Mouse (Mus musculus): Measurements from ENCODE around the gene Camk1d. TPM values are rescaled to one million over a fixed set of nuclear protein-coding genes. Genes with fewer than 3 reads are reported as not detected.

Gene Camk1d
- polyA plus RNA-seq, 1 experiment = 13.2 TPM

GRCm38 (mm10) chr2:5661946-5662345 is 52.4 kb downstream of the Camk1d start:
- H3K36me3 ChIP-seq (ENCODE audit: control insufficient read depth, insufficient read depth, low read length) = no peaks in the 10 kb centered on the region
- H3K4me3 ChIP-seq (ENCODE audit: control insufficient read depth, insufficient read depth, low read length) = no peak overlapping the region
- no peak overlapping the region for H3K27ac ChIP-seq (ENCODE audit: control insufficient read depth, insufficient read depth, low read length)
- no peak for DNase-seq
- TF ChIP-seq POLR2A (IDR thresholded peaks at IDR 0.05; ENCODE audit: control insufficient read depth, extremely low read depth, insufficient read depth, low read length, poor library complexity) (no peak), CTCF (IDR thresholded peaks at IDR 0.05; ENCODE audit: borderline replicate concordance, control insufficient read depth, extremely low read depth, insufficient read depth, low read length, poor library complexity) (no peak)
- WGBS = 92% methylated on average over 5 of the region's 5 CpGs
- H3K4me1 ChIP-seq (replicated peaks; ENCODE audit: control insufficient read depth, insufficient read depth, low read length) = peaks cover 10% of the 10 kb centered on the region
- no peaks in the 10 kb centered on the region for H3K27me3 ChIP-seq (ENCODE audit: control insufficient read depth, insufficient read depth, low read length)

GRCm38 (mm10) chr2:5658000-5658399 is 56.3 kb downstream of the Camk1d start:
- no peak for DNase-seq
- 88% methylated on average over 3 of the region's 3 CpGs for WGBS
- Histone ChIP-seq H3K4me3 (ENCODE audit: control insufficient read depth, insufficient read depth, low read length) (no peak overlapping the region), H3K4me1 (replicated peaks; ENCODE audit: control insufficient read depth, insufficient read depth, low read length) (peaks cover 17% of the 10 kb centered on the region), H3K27me3 (ENCODE audit: control insufficient read depth, insufficient read depth, low read length) (no peaks in the 10 kb centered on the region), H3K36me3 (ENCODE audit: control insufficient read depth, insufficient read depth, low read length) (no peaks in the 10 kb centered on the region), H3K27ac (ENCODE audit: control insufficient read depth, insufficient read depth, low read length) (no peak overlapping the region)
- TF ChIP-seq CTCF (IDR thresholded peaks at IDR 0.05; ENCODE audit: borderline replicate concordance, control insufficient read depth, extremely low read depth, insufficient read depth, low read length, poor library complexity) (no peak), POLR2A (IDR thresholded peaks at IDR 0.05; ENCODE audit: control insufficient read depth, extremely low read depth, insufficient read depth, low read length, poor library complexity) (no peak)

- TF ChIP-seq CTCF (IDR thresholded peaks at IDR 0.05; ENCODE audit: borderline replicate concordance, control insufficient read depth, extremely low read depth, insufficient read depth, low read length, poor library complexity) (no peak), POLR2A (IDR thresholded peaks at IDR 0.05; ENCODE audit: control insufficient read depth, extremely low read depth, insufficient read depth, low read length, poor library complexity) (no peak)
- Histone ChIP-seq H3K27me3 (ENCODE audit: control insufficient read depth, insufficient read depth, low read length) (no peaks in the 10 kb centered on the region), H3K4me3 (ENCODE audit: control insufficient read depth, insufficient read depth, low read length) (no peak overlapping the region), H3K4me1 (replicated peaks; ENCODE audit: control insufficient read depth, insufficient read depth, low read length) (peaks cover 21% of the 10 kb centered on the region), H3K36me3 (ENCODE audit: control insufficient read depth, insufficient read depth, low read length) (no peaks in the 10 kb centered on the region), H3K27ac (ENCODE audit: control insufficient read depth, insufficient read depth, low read length) (no peak overlapping the region)
- 91% methylated on average over 3 of the region's 3 CpGs for WGBS
- DNase-seq = no peak
Measured at GRCm38 (mm10) chr2:5656326-5656725, 58.0 kb downstream of the Camk1d start.

- Histone ChIP-seq H3K27ac (ENCODE audit: control insufficient read depth, insufficient read depth, low read length) (peak overlapping the region; percentile 81), H3K4me1 (replicated peaks; ENCODE audit: control insufficient read depth, insufficient read depth, low read length) (peaks cover 26% of the 10 kb centered on the region), H3K27me3 (ENCODE audit: control insufficient read depth, insufficient read depth, low read length) (no peaks in the 10 kb centered on the region), H3K36me3 (ENCODE audit: control insufficient read depth, insufficient read depth, low read length) (no peaks in the 10 kb centered on the region), H3K4me3 (ENCODE audit: control insufficient read depth, insufficient read depth, low read length) (no peak overlapping the region)
- no peak for DNase-seq
- 83% methylated on average over 6 of the region's 6 CpGs for WGBS
- TF ChIP-seq CTCF (IDR thresholded peaks at IDR 0.05; ENCODE audit: borderline replicate concordance, control insufficient read depth, extremely low read depth, insufficient read depth, low read length, poor library complexity) (no peak), POLR2A (IDR thresholded peaks at IDR 0.05; ENCODE audit: control insufficient read depth, extremely low read depth, insufficient read depth, low read length, poor library complexity) (no peak)
Measured at GRCm38 (mm10) chr2:5652071-5652470, 62.2 kb downstream of the Camk1d start.

GRCm38 (mm10) chr2:5651285-5651870 is 62.9 kb downstream of the Camk1d start:
- DNase-seq = peak; percentile 64
- no peak overlapping the region for H3K4me3 ChIP-seq (ENCODE audit: control insufficient read depth, insufficient read depth, low read length)
- H3K4me1 ChIP-seq (replicated peaks; ENCODE audit: control insufficient read depth, insufficient read depth, low read length) = peaks cover 26% of the 10 kb centered on the region
- 6% methylated on average over 10 of the region's 10 CpGs for WGBS
- no peak for TF ChIP-seq POLR2A (IDR thresholded peaks at IDR 0.05; ENCODE audit: control insufficient read depth, extremely low read depth, insufficient read depth, low read length, poor library complexity)
- TF ChIP-seq CTCF (IDR thresholded peaks at IDR 0.05; ENCODE audit: borderline replicate concordance, control insufficient read depth, extremely low read depth, insufficient read depth, low read length, poor library complexity) = no peak
- H3K27me3 ChIP-seq (ENCODE audit: control insufficient read depth, insufficient read depth, low read length) = no peaks in the 10 kb centered on the region
- no peaks in the 10 kb centered on the region for H3K36me3 ChIP-seq (ENCODE audit: control insufficient read depth, insufficient read depth, low read length)
- H3K27ac ChIP-seq (ENCODE audit: control insufficient read depth, insufficient read depth, low read length) = peak overlapping the region; percentile 81

GRCm38 (mm10) chr2:5649226-5649625 is 65.1 kb downstream of the Camk1d start:
- Histone ChIP-seq H3K4me3 (ENCODE audit: control insufficient read depth, insufficient read depth, low read length) (no peak overlapping the region), H3K4me1 (replicated peaks; ENCODE audit: control insufficient read depth, insufficient read depth, low read length) (peaks cover 29% of the 10 kb centered on the region), H3K36me3 (ENCODE audit: control insufficient read depth, insufficient read depth, low read length) (no peaks in the 10 kb centered on the region), H3K27me3 (ENCODE audit: control insufficient read depth, insufficient read depth, low read length) (no peaks in the 10 kb centered on the region), H3K27ac (ENCODE audit: control insufficient read depth, insufficient read depth, low read length) (no peak overlapping the region)
- TF ChIP-seq CTCF (IDR thresholded peaks at IDR 0.05; ENCODE audit: borderline replicate concordance, control insufficient read depth, extremely low read depth, insufficient read depth, low read length, poor library complexity) = no peak
- TF ChIP-seq POLR2A (IDR thresholded peaks at IDR 0.05; ENCODE audit: control insufficient read depth, extremely low read depth, insufficient read depth, low read length, poor library complexity) = no peak
- DNase-seq = no peak
- 97% methylated on average over 5 of the region's 5 CpGs for WGBS

GRCm38 (mm10) chr2:5648764-5649163 is 65.6 kb downstream of the Camk1d start:
- no peak for DNase-seq
- Histone ChIP-seq H3K4me3 (ENCODE audit: control insufficient read depth, insufficient read depth, low read length) (no peak overlapping the region), H3K4me1 (replicated peaks; ENCODE audit: control insufficient read depth, insufficient read depth, low read length) (peaks cover 31% of the 10 kb centered on the region), H3K27me3 (ENCODE audit: control insufficient read depth, insufficient read depth, low read length) (no peaks in the 10 kb centered on the region), H3K27ac (ENCODE audit: control insufficient read depth, insufficient read depth, low read length) (no peak overlapping the region), H3K36me3 (ENCODE audit: control insufficient read depth, insufficient read depth, low read length) (no peaks in the 10 kb centered on the region)
- 81% methylated on average over 6 of the region's 6 CpGs for WGBS
- TF ChIP-seq POLR2A (IDR thresholded peaks at IDR 0.05; ENCODE audit: control insufficient read depth, extremely low read depth, insufficient read depth, low read length, poor library complexity) = no peak
- no peak for TF ChIP-seq CTCF (IDR thresholded peaks at IDR 0.05; ENCODE audit: borderline replicate concordance, control insufficient read depth, extremely low read depth, insufficient read depth, low read length, poor library complexity)
